Mouse (Mus musculus) heart, adult 9 months (tissue): ENCODE results near the gene Blvrb.

Experiments used
- DNase-seq, 2 experiments: peaks; one replicate each; pipeline ENCODE4 v3.0.0; 2022; ENCODE audit warnings: low spot score in 2 of 2

Blvrb gene

DNA sequence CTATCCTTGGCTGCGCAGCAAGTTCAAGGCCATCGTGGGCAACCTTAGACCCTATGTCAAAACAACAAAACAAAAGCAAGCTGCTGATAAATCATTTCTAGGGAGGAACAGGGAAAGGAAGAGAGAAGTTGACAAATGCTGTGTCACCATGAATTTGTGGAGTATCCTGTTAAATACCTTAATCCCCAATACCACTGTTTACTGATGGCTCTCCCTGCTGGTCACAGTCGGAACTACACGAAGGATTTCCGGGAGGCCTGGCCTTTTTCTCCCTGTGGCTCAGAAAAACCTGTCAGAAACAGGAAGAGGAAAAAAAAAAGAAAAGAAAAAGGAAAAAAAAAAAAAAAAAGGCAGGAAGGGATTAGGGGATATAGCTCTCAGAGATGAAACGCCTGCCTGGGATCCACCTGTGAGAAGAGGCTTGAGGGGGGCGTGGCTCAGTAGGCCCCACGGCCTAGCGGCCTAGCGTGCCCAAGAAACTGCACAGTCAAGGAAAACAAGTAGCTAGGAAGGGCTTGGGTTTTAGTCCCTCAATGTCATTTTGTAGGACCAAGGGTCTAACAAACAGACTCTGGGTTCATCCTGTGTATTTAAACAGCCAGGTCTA is 1.6 kb downstream of the Blvrb start:
- peak; percentile 69 to 71 for DNase-seq

DNA sequence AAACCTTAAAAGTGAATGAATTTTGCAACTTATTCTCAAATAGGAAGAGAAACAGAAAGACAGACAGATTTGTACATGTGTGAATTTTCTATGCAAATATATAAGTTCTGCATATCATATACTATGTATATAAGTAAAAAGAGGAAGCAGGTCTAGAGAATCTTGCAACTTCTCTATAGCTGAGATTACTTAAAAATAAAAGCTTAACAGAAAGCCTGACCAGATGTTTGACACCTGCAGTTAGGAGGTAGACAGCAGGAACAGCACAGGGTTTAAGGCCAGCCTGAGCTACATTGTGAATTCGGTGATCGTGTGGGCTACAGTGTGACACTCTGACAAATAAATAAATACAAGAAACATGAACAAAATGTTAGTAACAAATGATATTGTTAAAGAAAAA is 3.6 kb downstream of the Blvrb start:
- DNase-seq = no peak

DNA sequence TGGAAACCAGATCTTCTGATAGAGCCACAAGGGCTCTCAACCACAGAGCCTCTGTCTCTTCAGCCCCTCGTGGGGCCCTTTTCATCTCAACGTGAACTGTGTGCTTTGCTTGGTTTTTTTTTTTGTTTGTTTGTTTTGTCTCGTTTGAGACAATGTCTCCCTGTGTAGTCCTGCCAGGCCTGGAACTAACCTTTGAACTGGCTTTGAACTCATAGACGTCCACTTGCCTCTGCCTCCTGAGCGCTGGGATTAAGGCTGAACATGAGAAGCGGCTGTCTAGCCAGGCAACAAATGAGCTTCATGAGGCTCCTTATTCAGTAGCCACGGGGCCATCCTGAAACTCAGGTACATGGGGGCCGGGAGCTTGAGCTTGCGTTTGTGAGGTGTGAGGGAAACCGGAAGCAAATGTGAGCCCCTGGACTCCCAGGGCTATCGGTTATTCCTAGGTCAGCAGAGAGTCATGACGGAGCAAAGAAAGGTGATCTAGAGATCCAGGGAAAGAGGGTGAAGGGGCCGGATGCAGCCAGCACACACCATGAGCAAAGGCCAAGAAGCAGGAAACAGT is 4.5 kb downstream of the Blvrb start:
- no peak for DNase-seq

DNA sequence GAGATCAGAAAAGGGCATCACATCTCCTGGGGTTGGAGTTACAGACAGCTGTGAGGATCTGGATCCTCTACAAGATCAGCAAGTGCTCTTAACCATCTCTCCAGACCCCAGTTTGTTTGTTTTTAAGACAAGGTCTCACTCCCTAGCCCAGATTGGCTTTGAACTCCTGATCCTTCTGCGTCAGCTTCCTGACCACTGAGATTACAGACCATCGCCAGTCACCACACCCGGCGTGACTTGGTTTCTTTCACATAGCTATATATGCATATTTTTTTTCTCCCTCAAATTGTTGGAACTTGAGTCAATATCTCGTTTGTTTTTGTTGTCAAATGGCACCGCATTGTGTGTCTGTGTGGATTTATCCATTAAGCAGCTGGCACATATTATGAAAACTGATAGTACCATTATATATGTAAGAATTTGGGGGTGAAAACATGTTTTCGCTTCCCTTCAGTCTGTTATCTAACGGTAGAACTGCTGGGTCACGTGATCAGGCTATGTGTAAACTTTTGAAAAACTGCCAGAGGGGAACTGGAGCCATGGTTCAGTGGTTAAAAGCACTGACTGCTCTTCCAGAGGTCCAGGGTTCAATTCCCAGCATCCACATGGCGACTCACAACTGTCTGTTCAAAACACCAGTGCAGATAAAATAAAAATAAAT is 6.8 kb downstream of the Blvrb start:
- no peak for DNase-seq

DNA sequence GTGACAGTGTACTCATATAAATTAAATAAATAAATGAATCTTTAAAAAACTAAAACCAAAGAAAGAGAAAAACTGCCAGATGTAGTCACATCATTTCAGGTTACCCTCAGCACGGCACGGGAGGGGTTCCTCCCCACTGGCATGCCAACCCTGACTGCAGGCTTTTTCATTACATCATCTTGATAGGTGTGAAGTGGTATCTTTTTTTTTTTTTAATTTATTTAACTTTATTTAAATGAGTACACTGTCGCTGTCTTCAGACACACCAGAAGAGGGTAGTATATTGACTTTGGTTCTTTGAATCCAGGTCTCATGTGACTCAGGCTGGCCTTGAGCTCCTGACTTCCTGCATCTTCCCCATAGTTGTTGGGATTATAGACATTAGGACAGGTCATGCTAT is 7.5 kb downstream of the Blvrb start:
- DNase-seq = no peak

DNA sequence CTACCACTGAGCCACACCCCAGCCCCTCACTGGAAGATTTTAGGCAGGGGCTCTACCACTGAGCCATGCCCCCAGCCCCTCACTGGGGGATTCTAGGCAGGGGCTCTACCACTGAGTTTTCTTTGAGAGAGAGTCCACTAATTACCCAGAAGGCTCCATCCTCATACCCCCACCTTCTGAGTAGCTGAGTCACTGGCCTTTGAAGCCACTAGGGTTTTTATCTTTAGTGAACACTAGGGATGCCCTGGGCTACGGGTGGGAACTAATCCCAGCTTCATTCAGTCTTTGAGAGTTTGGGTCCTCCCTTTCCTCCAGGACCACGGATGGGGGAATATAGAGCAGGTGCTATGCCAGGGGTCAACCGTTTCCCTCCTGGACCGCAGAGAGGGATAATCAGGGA is 10.8 kb downstream of the Blvrb start:
- DNase-seq = no peak

DNA sequence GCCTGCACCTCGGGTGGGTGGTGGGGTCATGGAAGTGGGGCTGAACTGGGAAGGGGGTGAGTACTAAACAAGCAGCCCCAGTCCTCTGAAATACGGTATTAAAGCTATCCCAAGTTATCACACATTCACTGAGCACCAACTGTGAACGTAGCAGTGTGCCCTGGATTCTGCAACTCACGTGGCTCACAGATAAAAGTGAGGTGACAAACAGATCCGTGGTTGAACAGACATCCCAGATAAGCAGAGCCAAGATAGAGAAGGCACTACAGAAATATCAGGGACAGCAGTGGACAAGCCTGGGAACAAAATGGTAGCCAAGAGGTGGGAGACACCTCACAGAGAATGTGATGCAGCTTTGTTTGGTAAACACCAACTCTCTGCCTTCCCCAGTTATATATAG is 11.9 kb downstream of the Blvrb start:
- no peak for DNase-seq

DNA sequence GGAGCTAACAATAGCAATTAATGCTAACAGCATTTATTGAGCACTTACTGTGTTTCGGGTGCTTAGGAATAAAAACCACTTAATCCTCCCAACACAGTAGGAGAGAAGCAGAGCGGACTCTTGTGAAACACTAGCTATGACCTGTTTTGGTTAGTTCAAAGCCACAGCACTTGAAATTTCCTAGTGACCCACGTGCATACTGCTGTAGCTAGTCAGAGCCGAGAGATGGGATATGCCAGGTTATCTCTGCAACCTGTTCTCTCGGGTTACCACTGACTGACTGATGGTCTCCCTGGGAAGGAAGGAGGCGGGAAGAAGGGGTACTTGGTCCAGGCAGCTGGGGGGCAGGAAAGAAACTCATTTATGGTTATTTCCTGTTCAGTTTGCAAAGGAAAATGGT is 12.7 kb downstream of the Blvrb start:
- no peak for DNase-seq

DNA sequence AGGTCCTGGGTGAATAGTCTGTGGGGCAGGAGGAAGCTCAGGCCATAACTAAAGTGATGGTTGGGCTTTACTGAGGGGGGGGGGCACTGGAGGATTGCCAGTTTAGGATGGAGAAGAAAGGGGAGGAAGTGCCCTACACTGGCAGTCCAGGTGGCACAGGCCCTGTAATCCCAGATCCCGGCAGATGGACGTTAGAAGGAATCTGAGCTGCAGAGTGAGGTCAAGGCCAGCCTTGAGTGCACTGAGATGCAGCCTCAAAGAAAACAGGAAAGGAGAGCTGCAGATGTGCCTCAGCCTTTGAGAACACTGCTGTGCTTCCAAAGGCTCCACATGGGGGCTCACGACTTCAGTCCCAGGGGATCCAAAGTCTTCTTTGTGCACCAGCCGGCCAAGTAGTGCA is 19.9 kb downstream of the Blvrb start:
- DNase-seq = no peak

DNA sequence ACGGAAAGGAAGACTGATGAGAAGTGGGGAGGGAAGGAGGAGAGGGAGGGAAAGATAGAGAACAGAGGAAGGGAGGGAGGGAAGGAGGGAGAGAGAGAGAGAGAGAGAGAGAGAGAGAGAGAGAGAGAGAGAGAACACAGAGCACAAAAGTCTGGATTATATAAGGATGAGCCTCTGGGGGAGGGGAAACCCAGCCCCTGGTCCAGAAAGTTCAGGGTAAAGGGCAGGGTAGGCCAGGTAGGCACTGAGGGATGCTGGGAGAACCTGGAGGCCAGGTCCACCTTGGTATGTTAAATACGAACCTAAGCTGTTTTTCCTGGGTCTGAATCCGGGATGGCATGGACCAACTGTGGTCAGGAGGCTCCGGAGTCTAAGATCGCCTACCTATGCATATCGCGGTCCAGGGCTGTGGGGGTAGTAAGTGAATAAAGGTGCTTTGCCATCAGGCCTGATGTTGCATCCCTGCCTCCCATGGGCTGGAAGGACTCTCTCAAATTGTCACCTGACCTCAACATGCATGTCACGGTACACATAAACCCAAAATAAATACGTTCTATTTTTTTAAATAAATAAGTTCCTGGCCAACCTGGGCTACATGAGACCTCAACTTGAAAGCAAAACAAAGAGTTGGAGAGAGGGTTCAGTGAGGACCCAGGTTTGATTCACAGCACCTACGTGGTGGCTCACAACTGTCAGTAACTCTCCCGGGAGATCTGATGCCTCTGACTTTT is 23.8 kb downstream of the Blvrb start:
- DNase-seq = no peak

DNA sequence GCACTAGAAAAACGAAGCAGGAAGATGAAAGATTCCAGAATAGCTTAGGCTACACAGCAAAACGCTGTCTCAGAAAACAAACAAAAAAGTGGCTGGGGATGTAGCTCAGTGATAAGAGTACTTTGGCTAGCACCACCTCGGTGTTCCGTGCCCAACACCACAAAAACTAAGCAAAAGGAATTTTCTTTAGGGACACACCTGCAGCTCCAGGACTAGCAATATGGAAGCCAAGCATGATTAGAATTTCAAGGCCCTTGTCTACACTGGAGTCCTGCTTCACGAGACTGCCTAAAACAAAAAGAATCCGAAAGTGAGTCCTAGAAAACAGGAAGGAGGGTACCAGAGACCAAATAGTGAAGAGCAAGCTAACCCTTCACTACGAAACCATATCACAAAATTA is 24.8 kb downstream of the Blvrb start:
- DNase-seq = no peak

DNA sequence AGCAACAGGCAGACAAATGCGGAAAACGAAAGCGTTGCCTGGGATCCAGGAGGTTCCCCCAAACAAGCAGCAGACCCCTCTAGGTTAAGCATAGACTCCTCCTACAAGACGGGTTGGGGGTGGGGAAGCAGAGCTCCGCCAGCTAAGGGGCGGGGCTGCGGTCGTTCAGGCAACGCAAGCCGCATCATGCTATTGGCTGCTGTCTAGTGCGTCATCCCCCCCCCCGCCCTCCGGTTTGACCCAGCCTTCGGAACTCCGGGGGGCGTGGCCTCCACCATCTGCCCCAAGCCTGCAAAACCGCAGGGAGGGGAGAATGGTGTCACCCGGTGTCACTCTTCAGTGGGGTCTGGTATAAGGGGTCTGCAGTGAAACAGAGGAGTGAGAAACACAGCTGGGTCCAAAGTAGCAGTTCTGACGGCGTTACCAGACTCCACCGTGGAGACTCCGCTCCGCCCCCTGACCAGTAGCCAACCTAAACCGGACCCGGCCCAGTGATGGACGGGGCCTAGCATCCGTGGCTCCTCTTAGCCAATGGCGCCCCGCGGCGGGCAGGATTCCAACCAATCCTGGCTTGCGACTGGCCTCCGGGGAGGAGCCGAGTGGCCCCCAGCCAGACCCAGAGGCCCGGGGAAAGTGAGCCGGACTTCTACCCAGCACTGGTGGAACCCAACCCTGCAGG is 25.5 kb downstream of the Blvrb start, which contains the start of gene Sertad3:
TSS of gene Sertad3 (plus strand) at position 613 of the 679 bp plus-strand sequence.
- peak; percentile 99 for DNase-seq

DNA sequence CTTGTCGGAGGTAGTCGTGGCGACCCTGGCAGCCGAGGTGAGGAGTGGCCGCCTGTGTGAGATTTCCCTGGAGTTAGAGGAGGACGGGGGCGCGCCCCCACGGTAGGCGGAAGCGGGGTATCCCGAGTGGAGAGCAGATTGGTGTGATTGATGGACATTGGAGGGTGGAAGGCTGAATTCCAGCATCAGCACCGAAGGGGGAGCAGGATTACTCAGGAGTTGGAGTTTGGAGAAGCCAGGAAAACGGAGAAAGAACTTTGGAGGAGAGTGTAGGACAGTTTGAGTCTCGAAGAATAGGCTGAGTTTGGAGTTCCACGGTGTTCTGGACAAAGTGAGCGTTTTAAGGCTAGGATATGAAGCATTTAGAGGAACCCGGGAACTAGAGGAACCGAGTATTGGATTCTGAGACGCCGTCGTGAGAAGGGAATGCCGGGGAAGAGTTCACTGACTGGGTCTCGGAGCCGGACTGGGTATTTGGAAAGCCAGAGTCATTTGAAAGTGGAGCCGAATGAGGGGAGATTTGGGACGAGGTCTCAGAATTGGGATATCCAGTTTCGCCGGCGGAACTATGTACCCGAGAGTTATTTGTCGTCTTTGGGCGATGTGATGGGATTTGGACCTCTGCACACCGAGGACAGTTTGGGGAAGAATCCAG is 26.2 kb downstream of the Blvrb start:
- DNase-seq = no peak

DNA sequence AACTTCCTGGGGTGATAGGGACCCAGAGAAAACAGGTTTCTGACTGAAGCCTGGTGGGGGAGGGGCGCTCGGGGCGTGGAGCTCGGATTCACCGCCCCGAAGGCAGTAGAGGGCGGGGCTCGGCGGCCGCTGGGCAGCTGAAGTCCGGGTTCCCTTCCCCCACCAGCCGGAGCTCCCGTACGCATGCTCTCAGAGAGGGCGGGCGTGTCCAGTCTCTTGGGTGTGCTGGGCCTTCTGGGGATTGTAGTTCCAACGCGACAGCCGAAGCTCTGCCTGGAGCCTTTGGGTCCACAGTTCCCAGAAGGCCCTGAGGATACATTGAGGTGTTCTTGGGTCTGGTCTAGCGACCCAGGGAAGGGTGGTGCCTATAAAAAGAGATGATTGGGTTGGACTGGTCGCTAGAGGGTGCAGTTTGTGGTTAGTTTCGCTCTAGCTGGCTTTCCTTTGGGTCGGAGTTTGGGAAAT is 26.7 kb downstream of the Blvrb start:
- peak; percentile 99 for DNase-seq

DNA sequence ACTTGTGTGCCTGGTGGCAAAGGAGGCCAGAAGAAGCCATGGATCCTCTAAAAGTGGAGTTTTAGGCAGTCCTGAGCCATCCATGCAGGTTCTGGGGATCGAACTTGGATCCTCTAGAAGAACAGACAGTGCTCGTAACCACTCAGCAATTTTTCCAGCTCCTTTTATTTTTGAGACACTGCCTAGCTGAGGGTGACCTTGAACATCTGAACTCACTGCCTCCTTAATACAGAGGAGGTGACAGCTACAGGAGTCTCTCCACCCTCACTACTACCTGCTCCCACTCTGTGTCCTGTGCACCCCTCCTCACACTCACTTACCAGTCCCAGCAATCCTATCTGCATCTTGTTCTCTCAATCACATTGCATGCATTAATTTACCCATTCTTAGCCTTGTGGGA is 27.8 kb downstream of the Blvrb start:
- DNase-seq = no peak

DNA sequence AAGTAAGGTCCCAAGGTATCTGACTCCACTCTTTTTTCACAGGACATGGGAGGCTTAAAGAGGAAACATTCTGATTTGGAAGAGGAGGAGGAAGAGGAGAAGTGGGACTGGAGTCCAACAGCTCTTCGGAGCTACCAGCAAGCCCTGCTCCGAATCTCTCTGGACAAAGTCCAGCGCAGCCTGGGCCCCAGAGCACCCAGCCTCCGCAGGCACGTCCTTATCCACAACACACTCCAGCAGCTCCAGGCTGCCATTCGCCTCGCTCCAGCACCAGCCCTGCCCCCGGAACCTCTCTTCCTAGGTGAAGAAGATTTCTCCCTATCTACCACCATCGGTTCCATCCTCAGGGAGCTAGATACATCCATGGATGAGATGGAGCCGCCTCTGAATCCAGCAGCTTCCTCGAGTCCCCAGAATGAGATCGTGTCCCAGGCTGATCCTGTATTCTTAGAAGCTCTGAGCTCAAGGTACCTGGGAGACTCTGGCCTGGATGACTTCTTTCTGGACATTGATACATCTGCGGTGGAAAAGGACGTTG is 28.4 kb downstream of the Blvrb start:
- no peak for DNase-seq

DNA sequence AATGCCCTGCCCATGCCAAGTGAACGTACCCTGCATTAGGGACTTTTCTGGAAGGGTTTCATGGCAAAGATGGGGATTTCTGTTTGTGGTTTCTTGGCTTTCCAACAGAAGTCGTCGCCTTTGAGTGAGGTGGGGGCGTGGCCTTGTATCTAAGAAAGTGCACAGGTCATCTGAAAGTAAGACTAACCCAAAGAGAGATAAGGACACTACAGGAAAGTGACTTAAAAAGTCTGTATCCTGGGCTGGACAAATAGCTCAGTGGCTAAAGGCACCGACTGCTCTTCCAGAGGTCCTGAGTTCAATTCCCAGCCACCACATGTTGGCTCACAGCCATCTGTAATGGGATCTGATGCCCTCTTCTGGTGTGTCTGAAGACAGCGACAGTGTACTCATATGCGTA is 30.8 kb downstream of the Blvrb start:
- DNase-seq = no peak

DNA sequence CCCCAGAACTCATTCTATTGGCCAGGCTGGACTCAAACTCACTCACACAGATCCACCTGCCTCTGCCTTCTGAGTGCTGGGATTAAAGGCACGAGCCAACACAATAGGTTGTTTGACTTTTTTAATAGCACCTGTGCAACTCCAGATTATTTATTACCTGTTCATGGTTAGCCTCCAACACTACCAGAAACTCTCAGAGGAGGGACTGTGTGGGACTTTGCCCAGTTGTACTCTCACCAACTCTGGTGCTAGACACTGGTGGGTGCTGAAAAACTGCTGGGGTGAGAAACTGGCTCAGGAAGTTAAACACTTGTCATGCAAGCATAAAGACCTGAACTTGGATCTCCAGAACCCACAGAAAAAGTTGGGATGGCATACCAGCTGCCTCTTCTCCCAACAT is 32.0 kb downstream of the Blvrb start:
- DNase-seq = no peak

DNA sequence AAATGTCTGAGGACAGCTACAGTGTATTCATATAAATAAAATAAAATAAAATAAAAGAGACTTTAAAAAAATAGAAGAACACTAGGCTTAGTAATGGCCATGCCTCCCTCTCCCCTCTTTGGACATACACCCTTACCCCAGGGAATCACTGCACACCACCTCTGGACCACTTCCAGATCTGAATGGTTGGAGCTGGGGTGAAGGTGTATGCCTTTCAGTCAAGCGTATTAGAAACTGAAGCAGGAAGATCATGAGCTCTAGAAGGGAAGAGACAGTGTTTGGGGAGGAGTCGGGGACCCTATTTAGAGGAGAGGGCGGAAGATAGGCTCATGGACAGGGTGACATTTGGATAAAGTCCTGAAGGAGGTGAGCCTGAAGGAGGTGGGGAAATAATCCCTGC is 32.7 kb downstream of the Blvrb start:
- no peak for DNase-seq

DNA sequence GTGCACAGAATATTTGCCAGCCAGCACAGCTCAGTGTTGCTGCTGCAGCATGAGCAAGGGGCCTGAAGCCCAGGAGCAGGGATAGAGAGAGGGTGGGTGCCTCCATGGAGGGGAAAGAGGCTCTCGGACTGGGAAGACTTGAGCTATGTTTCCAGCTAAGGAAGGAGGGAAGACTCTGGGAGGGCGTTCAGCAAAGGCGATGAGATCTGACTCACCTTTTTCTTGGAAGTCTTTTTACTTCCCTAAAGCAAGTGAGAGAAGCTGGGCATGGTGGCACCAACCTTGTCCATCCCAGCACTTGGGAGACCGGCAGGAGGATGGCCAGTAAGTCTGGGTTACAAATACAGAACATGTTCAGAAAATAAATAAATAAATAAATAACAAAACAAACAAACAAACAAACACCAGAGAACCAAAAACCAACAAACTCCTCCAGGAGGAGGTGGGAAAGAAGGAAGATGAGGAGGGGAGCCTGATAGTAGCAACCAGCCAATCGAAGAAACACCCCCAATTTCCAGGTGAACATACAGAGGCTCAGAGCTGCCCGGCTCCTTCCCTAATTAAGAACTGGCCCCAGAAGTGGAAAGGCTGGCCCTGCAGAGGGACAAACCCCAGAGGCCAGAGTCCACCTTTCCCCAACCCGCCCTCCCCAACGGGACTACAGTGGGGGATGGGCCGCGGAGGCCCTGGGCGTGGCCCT is 33.3 kb downstream of the Blvrb start:
- no peak for DNase-seq

DNA sequence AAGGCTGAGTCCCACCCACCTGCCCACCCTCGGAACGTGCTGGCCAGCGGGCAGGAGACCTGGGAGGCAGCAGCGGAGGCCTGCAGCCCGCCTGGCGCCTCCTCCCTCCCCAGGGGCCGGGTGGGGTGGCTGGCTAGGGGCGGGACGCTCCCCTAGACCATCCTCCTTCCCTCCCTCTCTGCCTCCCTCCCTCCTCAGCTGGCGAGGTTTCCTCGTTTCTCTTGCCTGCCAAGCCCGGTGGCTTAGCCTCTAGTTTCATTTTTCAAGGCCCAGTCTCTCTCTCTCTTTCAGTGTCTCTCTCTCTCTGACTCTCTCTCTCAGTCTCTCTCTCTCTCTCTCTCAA is 33.8 kb downstream of the Blvrb start:
- DNase-seq = peak; percentile 93 to 94
